Mouse (Mus musculus) MEL (cell line): Measurements from ENCODE around the gene Fam83g. TPM values are rescaled to one million over a fixed set of nuclear protein-coding genes. Genes with fewer than 3 reads are reported as not detected.
A peak's percentile ranks its signal among the peaks of the same experiment; 100 is the strongest.

Source experiments
- DNase-seq: peaks from one replicate; pipeline ENCODE4 v3.0.0; 2011; ENCODE audit warnings: low read depth, low spot score
- H3K27ac ChIP-seq: 2 replicates; pipeline ENCODE4 v1.5.1; 2012; ENCODE audit warnings: low read depth, mild to moderate bottlenecking, control low read depth, low read length, moderate library complexity; ENCODE audit not compliant: control insufficient read depth
- H3K27me3 ChIP-seq, 2 experiments: fragments of 150-350 bp in 1 of 2; sonication (generic) in 1 of 2; 2 replicates each; pipeline ENCODE4 v1.6.1; 2012; ENCODE audit warnings: low read length in 2 of 2, mild to moderate bottlenecking in 2 of 2, improper control_type of control experiment in 1 of 2, moderate library complexity in 1 of 2; ENCODE audit not compliant: insufficient read depth in 2 of 2, control insufficient read depth in 1 of 2
- H3K36me3 ChIP-seq, 2 experiments: 2 replicates each; pipeline ENCODE4 v1.6.1; 2012 to 2014; ENCODE audit warnings: low read length in 2 of 2, improper control_type of control experiment in 1 of 2, inconsistent platforms in 1 of 2, mild to moderate bottlenecking in 1 of 2; ENCODE audit not compliant: insufficient read depth in 2 of 2, control insufficient read depth in 1 of 2
- H3K4me1 ChIP-seq, 2 experiments: fragments of 150-350 bp in 1 of 2; sonication (generic) in 1 of 2; 2 replicates each; pipeline ENCODE4 v1.6.1; 2012; ENCODE audit warnings: low read length in 2 of 2, improper control_type of control experiment in 1 of 2, mild to moderate bottlenecking in 1 of 2; ENCODE audit not compliant: insufficient read depth in 2 of 2, control insufficient read depth in 1 of 2
- H3K4me3 ChIP-seq, 2 experiments: fragments of 150-350 bp in 1 of 2; sonication (generic) in 1 of 2; 2 replicates each; pipeline ENCODE4 v1.5.1; 2012; ENCODE audit warnings: low read depth in 2 of 2, low read length in 2 of 2, mild to moderate bottlenecking in 2 of 2, moderate library complexity in 2 of 2, control low read depth in 1 of 2, improper control_type of control experiment in 1 of 2; ENCODE audit not compliant: control insufficient read depth in 1 of 2, insufficient read depth in 1 of 2
- H3K79me2 ChIP-seq: 2 replicates; pipeline ENCODE4 v1.6.1; 2012; ENCODE audit warnings: mild to moderate bottlenecking, low read length, moderate library complexity; ENCODE audit not compliant: control insufficient read depth, poor library complexity, insufficient read depth
- H3K9ac ChIP-seq: 2 replicates; pipeline ENCODE4 v1.6.1; 2012; ENCODE audit warnings: low read depth, mild to moderate bottlenecking, control low read depth, low read length, moderate library complexity; ENCODE audit not compliant: control insufficient read depth, poor library complexity, severe bottlenecking
- H3K9me3 ChIP-seq: fragments of 150-350 bp; sonication (generic); replicated peaks from 2 replicates; pipeline ENCODE4 v1.6.1; 2012; ENCODE audit warnings: mild to moderate bottlenecking, low read length, improper control_type of control experiment, moderate library complexity; ENCODE audit not compliant: insufficient read depth
- CHD2 ChIP-seq: IDR thresholded peaks from 2 replicates; pipeline ENCODE4 v1.6.1; 2011; ENCODE audit warnings: low read length, improper control_type of control experiment
- CTCF ChIP-seq, 3 experiments: IDR thresholded peaks in 2 of 3; conservative IDR thresholded peaks in 1 of 3; 2 replicates each; pipeline ENCODE4 v1.5.1; 2011 to 2012; ENCODE audit warnings: low read length in 3 of 3, low read depth in 2 of 3, mild to moderate bottlenecking in 2 of 3, improper control_type of control experiment in 1 of 3, inconsistent platforms in 1 of 3, mixed read lengths in 1 of 3, moderate library complexity in 1 of 3; ENCODE audit not compliant: control insufficient read depth in 1 of 3, insufficient read depth in 1 of 3, poor library complexity in 1 of 3, severe bottlenecking in 1 of 3
- E2F4 ChIP-seq: IDR thresholded peaks from 2 replicates; pipeline ENCODE4 v1.6.1; 2011; ENCODE audit warnings: low read depth, low read length, improper control_type of control experiment, borderline replicate concordance
- ELF1 ChIP-seq: IDR thresholded peaks from 2 replicates; pipeline ENCODE4 v1.6.1; 2014; ENCODE audit warnings: low read depth, mild to moderate bottlenecking, inconsistent platforms, low read length, improper control_type of control experiment, moderate library complexity
- EP300 ChIP-seq, 2 experiments: IDR thresholded peaks; 2 replicates each; pipeline ENCODE4 v1.6.1; 2011; ENCODE audit warnings: improper control_type of control experiment in 2 of 2, low read length in 2 of 2, low read depth in 1 of 2, mild to moderate bottlenecking in 1 of 2
- GATA1 ChIP-seq: IDR thresholded peaks from 2 replicates; pipeline ENCODE4 v1.6.1; 2011; ENCODE audit warnings: low read depth, low read length, improper control_type of control experiment
- HCFC1 ChIP-seq: IDR thresholded peaks from 2 replicates; pipeline ENCODE4 v1.6.1; 2012; ENCODE audit warnings: low read depth, mild to moderate bottlenecking, inconsistent platforms, low read length, improper control_type of control experiment, moderate library complexity
- JUND ChIP-seq: IDR thresholded peaks from 2 replicates; pipeline ENCODE4 v1.6.1; 2011; ENCODE audit warnings: low read depth, mild to moderate bottlenecking, improper control_type of control experiment, low read length
- KAT2A ChIP-seq: conservative IDR thresholded peaks from 2 replicates; pipeline ENCODE4 v1.6.1; 2012; ENCODE audit warnings: low read depth, low read length, improper control_type of control experiment, inconsistent platforms
- MAX ChIP-seq: IDR thresholded peaks from 2 replicates; pipeline ENCODE4 v1.6.1; 2011; ENCODE audit warnings: low read length, improper control_type of control experiment
- MAZ ChIP-seq: IDR thresholded peaks from 2 replicates; pipeline ENCODE4 v1.6.1; 2012; ENCODE audit warnings: low read depth, mild to moderate bottlenecking, inconsistent platforms, low read length, improper control_type of control experiment
- MEF2A ChIP-seq: IDR thresholded peaks from 2 replicates; pipeline ENCODE4 v1.6.1; 2014; ENCODE audit warnings: low read depth, mild to moderate bottlenecking, inconsistent platforms, low read length, improper control_type of control experiment; ENCODE audit not compliant: poor library complexity, insufficient replicate concordance, severe bottlenecking; ENCODE audit errors: extremely low read depth
- MXI1 ChIP-seq: IDR thresholded peaks from 2 replicates; pipeline ENCODE4 v1.6.1; 2011; ENCODE audit warnings: mild to moderate bottlenecking, low read depth, low read length, improper control_type of control experiment
- MYB ChIP-seq: IDR thresholded peaks from 2 replicates; pipeline ENCODE4 v1.6.1; 2011; ENCODE audit warnings: mild to moderate bottlenecking, low read depth, low read length, improper control_type of control experiment
- MYC ChIP-seq: IDR thresholded peaks from 2 replicates; pipeline ENCODE4 v1.6.1; 2011; ENCODE audit warnings: low read depth, mild to moderate bottlenecking, low read length, improper control_type of control experiment, moderate library complexity
- NELFE ChIP-seq: IDR thresholded peaks from 2 replicates; pipeline ENCODE4 v1.6.1; 2011; ENCODE audit warnings: low read depth, low read length, improper control_type of control experiment
- POLR2AphosphoS5 ChIP-seq: IDR thresholded peaks from 2 replicates; pipeline ENCODE4 v1.6.1; 2012; ENCODE audit warnings: low read depth, borderline replicate concordance, mild to moderate bottlenecking, inconsistent platforms, low read length, moderate library complexity, mixed read lengths
- RAD21 ChIP-seq: IDR thresholded peaks from 2 replicates; pipeline ENCODE4 v1.6.1; 2011; ENCODE audit warnings: mild to moderate bottlenecking, low read depth, low read length, improper control_type of control experiment
- RCOR1 ChIP-seq: IDR thresholded peaks from 2 replicates; pipeline ENCODE4 v1.6.1; 2012; ENCODE audit warnings: low read depth, mild to moderate bottlenecking, inconsistent platforms, low read length, improper control_type of control experiment
- TAL1 ChIP-seq: IDR thresholded peaks from 2 replicates; pipeline ENCODE4 v1.6.1; 2012; ENCODE audit warnings: mild to moderate bottlenecking, inconsistent platforms, low read length, moderate library complexity, mixed read lengths
- USF2 ChIP-seq, 2 experiments: IDR thresholded peaks; 2 replicates each; pipeline ENCODE4 v1.6.1; 2011 to 2012; ENCODE audit warnings: improper control_type of control experiment in 2 of 2, low read length in 2 of 2, borderline replicate concordance in 1 of 2, inconsistent platforms in 1 of 2, low read depth in 1 of 2, mild to moderate bottlenecking in 1 of 2; ENCODE audit not compliant: insufficient read depth in 1 of 2
- ZC3H11A ChIP-seq: IDR thresholded peaks from 2 replicates; pipeline ENCODE4 v1.6.1; 2012; ENCODE audit warnings: low read depth, mild to moderate bottlenecking, inconsistent platforms, low read length, improper control_type of control experiment
- ZNF384 ChIP-seq: IDR thresholded peaks from 2 replicates; pipeline ENCODE4 v1.6.1; 2012; ENCODE audit warnings: low read depth, mild to moderate bottlenecking, inconsistent platforms, low read length, improper control_type of control experiment
- polyA plus RNA-seq, 2 experiments: library from polyadenylated mRNA; stranded (reverse) in 1 of 2; unstranded in 1 of 2; fragments of >175 nt in 1 of 2; fragments of >200 nt in 1 of 2; gene quantifications; 2 replicates each; pipeline versions ENCODE4 v1.2.1 to v1.2.4; 2012; ENCODE audit warnings: low replicate concordance in 2 of 2, low read depth in 1 of 2; ENCODE audit not compliant: insufficient read length in 2 of 2, insufficient read depth in 1 of 2, missing spikeins in 1 of 2
- total RNA-seq: library from RNA; depleted of rRNA; stranded (reverse); fragments of 300-350 nt; gene quantifications from 2 replicates; pipeline ENCODE4 v1.2.3, GENCODE M21; 2012

Fam83g gene
- total and polyA plus RNA-seq, 3 experiments, result 5.4 to 9.7 TPM; not detected in 1

DNA sequence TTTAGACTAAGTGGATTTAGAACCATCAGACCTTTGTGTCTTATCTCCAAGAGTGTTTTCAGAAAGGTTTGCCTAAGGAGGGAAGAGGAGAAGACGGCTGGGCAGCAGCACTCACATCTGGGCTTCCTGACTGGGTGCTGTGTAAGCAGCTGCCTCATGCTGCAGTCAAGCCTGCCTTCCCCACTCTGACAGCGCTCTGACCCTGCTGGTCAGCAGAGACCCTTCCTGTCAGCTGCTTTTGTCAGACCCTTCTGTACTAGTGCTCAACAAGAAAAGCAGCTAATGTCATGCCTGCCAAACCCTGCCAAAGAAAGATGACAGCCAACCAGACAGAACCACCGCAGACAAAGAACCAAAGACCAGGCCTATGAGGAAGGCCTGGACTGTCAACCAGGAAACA, 59.9 kb downstream of the Fam83g start:
- H3K4me3 ChIP-seq, result no peak overlapping the region
- no peaks in the 10 kb centered on the region for H3K4me1 ChIP-seq
- H3K36me3 ChIP-seq, result peaks cover 0 to 2% of the 10 kb centered on the region in 2 experiments; a peak in 1 of 4 replicates
- no peak for DNase-seq
- no peak for TF ChIP-seq USF2 (IDR thresholded peaks at IDR 0.05; ENCODE audit: borderline replicate concordance in 1 of 2, insufficient read depth in 1 of 2, low read depth in 1 of 2, low read length in 2 of 2)
- no peak for TF ChIP-seq HCFC1
- no peak overlapping the region for H3K9ac ChIP-seq
- H3K79me2 ChIP-seq, result no peaks in the 10 kb centered on the region
- H3K9me3 ChIP-seq, result no peaks in the 10 kb centered on the region
- H3K27ac ChIP-seq, result no peak overlapping the region
- H3K27me3 ChIP-seq, result no peaks in the 10 kb centered on the region

DNA sequence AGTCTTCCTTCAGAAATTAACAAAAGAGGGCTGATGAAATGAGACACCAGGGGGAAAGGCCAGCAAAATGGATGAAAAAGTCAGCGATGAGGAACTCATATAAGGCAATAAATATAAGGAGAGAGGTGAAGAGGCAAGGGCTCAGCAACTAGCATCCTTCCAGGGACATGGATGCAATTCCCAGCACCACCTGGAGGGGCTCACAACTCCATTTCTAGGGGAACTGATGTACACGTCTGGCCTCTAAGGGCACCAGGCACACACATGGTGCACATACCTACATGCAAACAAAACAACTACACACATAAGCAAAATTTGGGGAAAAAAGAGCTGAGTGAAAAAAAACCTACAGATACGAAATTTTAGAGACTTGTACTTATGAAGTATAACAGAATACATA, 60.6 kb downstream of the Fam83g start:
- no peak overlapping the region for H3K4me3 ChIP-seq
- DNase-seq, result peak; percentile 33
- no peaks in the 10 kb centered on the region for H3K4me1 ChIP-seq
- no peaks in the 10 kb centered on the region for H3K79me2 ChIP-seq
- H3K9ac ChIP-seq, result no peak overlapping the region
- H3K36me3 ChIP-seq, result peaks cover 0 to 2% of the 10 kb centered on the region in 2 experiments; a peak in 1 of 4 replicates
- no peaks in the 10 kb centered on the region for H3K27me3 ChIP-seq
- no peak for TF ChIP-seq CHD2
- peak; percentile 6 to 34 (median 27); a peak in 4 of 6 replicates for TF ChIP-seq CTCF (IDR thresholded peaks at IDR 0.05 in 2 of 3, conservative IDR thresholded peaks at IDR 0.05 in 1 of 3; ENCODE audit: control insufficient read depth in 1 of 3, insufficient read depth in 1 of 3, low read depth in 2 of 3, low read length in 3 of 3, poor library complexity in 1 of 3, severe bottlenecking in 1 of 3)
- no peaks in the 10 kb centered on the region for H3K9me3 ChIP-seq
- H3K27ac ChIP-seq, result no peak overlapping the region

DNA sequence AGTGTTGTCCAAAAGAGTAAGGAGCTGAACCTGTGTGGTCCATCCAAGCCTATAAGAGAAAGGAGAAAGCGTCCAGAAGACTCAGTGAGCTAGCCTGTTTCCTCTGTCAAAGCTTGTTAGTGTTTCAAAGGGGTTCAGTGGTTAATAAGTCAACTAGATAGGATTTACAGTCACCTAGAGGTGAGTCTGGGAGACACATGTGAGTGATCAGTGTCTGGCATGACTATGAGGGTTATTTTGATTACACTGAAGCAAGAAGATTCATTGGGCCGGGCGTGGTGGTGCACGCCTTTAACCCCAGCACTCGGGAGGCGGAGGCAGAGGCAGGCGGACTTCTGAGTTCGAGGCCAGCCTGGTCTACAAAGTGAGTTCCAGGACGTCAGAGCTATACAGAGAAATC, 61.9 kb downstream of the Fam83g start:
- Histone ChIP-seq H3K4me3 (no peak overlapping the region), H3K9me3 (no peaks in the 10 kb centered on the region), H3K79me2 (no peaks in the 10 kb centered on the region), H3K4me1 (no peaks in the 10 kb centered on the region), H3K27ac (no peak overlapping the region), H3K36me3 (peaks cover 0 to 2% of the 10 kb centered on the region in 2 experiments; a peak in 2 of 4 replicates), H3K9ac (no peak overlapping the region), H3K27me3 (no peaks in the 10 kb centered on the region)
- DNase-seq, result no peak
- TF ChIP-seq RAD21 (no peak), JUND (no peak), MAZ (no peak), MXI1 (no peak), GATA1 (no peak), ELF1 (no peak), POLR2AphosphoS5 (no peak), MYC (no peak), ZC3H11A (no peak), RCOR1 (no peak), KAT2A (no peak), MAX (no peak), TAL1 (no peak), MYB (no peak), NELFE (no peak), MEF2A (no peak), ZNF384 (no peak), EP300 (IDR thresholded peaks at IDR 0.05; ENCODE audit: low read depth in 1 of 2, low read length in 2 of 2) (no peak), E2F4 (no peak)
